Mouse (Mus musculus) Muller cell, postnatal 12 days (primary cell): ENCODE data around the gene Otub1.

Experiments
- DNase-seq: peaks from one replicate; pipeline ENCODE4 v3.0.0-alpha.2; 2015; ENCODE audit errors: inconsistent ontology term

The Otub1 gene

DNA sequence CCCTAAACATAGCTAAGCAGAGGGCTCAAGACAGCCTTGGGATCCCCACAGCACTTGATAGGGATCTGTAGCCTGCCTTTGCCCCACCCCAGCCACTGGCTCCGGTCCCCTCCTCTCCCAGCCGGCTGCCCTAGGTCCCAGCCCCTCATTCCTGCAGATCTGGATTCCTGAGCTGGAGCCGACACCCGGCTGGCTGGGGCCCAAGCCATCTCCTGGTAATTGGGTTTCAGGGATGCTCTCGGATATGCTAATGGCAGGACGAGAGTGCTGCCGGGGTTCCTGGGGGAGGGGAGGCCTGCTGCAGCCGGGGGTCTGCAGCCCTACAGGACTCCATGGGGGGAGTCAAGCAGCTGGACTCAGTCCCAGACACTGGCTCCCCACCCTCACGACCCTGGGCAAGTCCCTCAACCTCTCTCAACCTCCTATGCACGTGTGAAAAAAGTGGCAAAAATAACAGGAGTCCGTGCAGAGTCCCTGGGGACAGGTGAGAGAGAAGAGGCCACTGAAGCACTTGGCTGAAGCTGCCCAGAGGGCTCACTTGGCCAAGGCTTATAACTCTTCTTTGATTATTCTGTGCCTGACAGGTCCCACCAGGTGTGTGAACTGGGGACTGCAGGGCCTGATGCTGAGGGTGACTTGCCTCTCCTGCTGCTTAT lies 29.9 kb downstream of the Otub1 start:
- DNase-seq: peak; percentile 84

GRCm38 (mm10) chr19:7172051-7172866 lies 33.9 kb downstream of the Otub1 start:
- DNase-seq: peak; percentile 35

- no peak for DNase-seq
Observed at GRCm38 (mm10) chr19:7171447-7171846, 34.7 kb downstream of the Otub1 start.

DNA sequence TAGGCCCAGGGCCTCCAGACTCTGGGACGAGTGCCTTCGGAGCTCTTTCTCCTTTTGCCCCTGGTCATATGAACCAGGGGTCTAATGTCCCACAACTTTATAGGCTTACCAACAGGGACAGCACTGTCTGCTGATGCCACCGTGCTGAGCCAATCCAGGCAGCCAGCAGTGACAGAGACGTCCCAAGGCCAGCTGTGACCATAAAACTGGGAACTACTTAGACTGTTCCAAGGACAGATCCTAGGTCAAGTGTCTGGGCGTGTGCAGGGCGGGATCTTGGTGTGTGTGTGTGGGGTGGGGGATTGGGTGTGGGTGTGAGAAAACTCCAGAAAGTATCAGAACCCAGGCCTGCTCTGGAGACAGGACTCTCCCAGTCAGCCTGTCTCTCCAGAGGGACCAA lies 35.2 kb downstream of the Otub1 start:
- no peak for DNase-seq

DNA sequence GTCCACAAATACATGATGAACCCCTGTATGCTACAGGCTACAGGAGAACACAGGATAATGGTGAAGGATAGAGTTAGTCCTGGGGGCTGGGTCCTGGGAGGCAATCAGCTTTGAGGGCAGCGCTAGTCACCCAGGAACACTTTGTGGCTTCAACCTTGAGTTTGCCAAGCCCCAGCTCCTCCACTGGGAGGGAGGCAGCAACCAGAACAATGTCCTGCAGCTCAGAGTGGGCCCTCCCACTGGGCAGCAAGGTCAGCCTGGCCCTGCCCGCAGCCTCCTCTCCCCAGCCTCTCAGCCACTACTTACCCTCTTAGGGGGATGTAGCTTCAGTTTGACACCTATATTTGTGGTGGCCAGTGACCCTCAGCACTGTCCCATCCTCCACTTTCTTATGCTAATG lies 37.7 kb downstream of the Otub1 start:
- DNase-seq: peak; percentile 26

GRCm38 (mm10) chr19:7166767-7167166 lies 39.3 kb downstream of the Otub1 start:
- no peak for DNase-seq

GRCm38 (mm10) chr19:7166200-7166711 lies 39.9 kb downstream of the Otub1 start:
- no peak for DNase-seq

GRCm38 (mm10) chr19:7165509-7166199 lies 40.5 kb downstream of the Otub1 start:
- no peak for DNase-seq

- no peak for DNase-seq
Observed at GRCm38 (mm10) chr19:7164820-7165323, 41.2 kb downstream of the Otub1 start.

GRCm38 (mm10) chr19:7164238-7164637 lies 41.9 kb downstream of the Otub1 start:
- DNase-seq: no peak

DNA sequence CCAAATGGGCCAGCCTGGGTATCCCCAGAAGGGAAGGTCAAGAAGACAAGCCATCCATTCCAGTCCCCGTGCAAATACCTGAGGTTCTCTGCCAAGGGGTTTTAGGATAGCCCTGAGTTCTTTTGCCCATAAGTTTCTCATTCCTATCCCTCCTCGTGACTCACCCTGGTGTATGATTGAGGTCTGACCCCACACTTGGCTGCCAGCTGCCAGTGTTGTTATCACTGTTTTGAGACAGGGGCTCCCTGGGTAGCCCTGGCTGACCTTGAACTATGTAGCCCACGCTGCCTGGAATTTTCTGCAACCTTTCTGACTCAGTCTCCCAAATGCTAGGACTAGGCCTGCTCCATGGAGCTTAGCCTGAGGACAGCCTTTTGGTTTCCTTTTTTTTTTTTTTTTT lies 45.1 kb downstream of the Otub1 start:
- DNase-seq: no peak

DNA sequence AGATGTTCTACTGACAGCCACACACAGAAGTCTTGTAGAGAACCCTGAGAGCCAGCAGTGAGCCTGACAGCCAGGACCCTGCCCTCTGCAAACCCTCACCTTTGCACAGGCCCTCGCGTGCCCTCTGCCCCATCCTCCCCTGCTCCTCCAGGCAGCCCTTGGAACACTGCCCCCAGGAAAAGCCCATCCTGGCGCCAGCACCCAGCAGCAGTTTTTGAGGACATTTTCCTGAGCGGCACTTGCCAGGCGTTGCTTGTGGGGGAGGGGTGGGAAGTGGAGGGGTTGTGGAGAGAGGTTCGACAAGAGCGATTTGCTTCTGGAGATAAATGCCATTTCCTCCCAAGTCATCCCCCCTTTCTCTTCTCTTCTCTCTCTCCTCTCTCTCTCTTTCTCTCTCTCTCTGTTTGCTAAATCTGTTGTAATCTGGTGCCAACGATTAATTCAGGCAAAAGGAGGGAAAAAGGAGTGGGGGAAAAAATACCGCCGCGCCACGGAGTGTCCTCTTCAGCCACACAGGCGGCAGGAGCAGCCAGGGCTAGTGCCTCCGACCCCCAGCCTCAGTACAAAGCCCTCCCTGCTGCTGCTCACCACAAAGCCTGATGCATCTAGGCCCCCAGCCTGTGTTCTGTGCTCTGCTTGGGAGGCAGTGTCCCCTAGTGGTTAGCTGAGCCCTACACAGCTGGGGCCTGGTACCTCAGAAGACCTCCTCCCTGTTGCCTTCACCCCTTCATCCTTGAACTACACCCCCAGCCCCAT lies 45.8 kb downstream of the Otub1 start:
- no peak for DNase-seq

GRCm38 (mm10) chr19:7157734-7158133 lies 48.4 kb downstream of the Otub1 start:
- DNase-seq: no peak

DNA sequence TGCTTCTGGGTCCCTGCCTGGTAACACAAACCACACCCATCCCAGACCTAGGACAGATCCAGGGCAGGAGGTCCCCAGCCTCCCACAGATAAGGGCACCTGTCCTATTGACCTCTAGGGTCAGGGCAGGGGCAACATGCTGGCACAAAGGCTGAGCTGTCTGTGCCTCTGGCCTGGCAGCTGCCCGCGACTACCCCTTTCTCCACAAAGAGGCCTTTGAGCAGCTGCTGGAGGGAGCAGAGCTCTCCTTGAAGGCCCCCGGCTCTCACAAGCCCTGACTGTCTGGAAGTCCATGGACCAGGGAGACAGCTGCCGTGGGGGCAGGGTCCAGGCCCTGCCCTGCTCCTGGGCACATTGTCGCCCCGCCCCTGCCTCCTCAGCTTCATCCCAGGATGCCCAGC lies 50.9 kb downstream of the Otub1 start:
- DNase-seq: no peak

- DNase-seq: no peak
Observed at GRCm38 (mm10) chr19:7153232-7153631, 52.9 kb downstream of the Otub1 start.

DNA sequence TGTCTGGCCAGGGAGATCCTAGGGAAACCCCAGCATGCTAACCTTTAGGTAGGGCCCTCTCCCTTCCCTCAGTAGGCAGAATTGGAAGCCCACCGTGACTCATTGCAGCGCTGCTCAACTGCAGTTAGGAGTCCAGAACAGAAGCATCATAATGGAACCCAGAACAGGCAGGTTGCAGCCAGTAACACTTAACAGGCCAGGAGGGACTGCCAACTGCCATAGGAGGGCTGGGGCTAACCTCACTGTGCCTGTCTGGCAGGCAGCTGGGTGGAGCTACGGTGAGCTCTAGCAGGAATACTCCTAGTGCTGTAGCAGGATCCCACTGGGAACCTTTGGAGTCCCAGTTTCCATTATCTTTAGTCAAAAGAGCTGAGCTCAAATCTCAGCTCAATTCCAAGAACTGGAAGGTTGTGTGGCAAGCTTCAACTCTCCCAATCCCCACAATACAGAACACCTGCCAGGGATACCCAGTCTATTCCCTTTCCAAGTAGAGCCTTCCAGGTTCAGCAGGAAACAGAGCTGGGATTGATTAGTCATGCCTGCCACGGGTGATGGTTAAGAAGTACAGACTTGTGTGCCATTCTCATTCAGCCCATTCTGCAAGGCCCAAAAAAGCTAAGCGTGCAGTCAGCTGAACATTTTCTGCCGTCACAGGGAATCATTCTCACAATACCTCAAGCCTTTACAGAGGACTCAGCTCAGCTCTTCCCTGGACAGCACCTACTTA lies 54.0 kb downstream of the Otub1 start:
- DNase-seq: no peak

GRCm38 (mm10) chr19:7151300-7151926 lies 54.7 kb downstream of the Otub1 start:
- DNase-seq: no peak

DNA sequence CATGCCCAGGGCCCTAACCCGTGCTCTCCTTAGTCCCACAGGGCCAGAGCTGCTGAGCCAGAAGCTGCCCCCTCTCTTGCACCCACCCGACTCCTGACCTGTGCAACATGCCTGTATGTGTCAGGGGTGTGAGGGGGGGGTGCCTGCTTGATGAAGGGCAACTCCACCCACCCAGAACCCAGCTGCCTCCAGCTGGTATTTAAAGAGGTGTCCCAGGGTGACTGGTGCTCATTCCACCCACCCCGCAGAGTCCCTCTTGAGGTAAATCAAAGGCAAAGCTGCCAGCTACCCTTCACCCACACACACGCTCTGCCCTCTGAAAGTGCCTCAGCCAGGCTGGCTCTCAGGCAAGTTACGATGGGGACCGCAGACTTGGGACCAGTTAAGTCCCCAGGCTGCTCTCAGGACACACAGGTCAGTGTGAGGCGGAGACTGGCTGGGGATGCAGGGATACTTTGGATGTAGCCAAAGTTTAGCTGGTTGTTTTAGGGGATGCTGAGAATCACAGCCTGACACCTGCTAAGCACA lies 56.9 kb downstream of the Otub1 start:
- no peak for DNase-seq

- DNase-seq: no peak
Observed at GRCm38 (mm10) chr19:7148541-7149085, 57.5 kb downstream of the Otub1 start.
